Mouse (Mus musculus) cerebral cortex, adult 2 months (tissue): ENCODE measurements around the gene Nectin4.

Experiments
- WGBS: fragments of 180-500 bp; shearing (Covaris S2); methylation state at CpG from one replicate; pipeline ENCODE4 v1.1.7; 2018; 5-methylcytosine and 5-hydroxymethylcytosine counted together

Gene Nectin4

DNA sequence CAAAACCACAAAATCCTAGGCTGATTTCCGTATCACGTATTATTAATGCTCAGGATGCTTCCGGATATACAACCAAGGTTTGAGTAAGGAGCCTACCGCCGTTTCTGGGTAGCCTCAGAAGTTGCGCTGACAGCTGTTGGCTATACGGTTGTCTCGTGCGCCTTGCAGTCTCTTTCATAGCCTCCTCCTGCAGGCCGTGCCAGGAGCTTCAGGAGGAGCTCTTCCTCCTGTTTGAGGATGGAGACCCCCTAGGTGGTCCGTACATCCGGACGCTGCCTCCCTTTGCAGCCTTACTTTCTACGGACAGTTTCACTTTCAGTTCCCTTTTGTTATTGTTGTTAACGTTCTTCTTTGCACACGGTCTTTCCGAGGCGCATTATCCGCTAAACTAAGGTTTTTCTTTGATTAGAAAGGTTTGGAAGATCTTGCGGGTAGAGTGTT lies 42.1 kb downstream of the Nectin4 start:
- under 1% methylated on average over 20 of the region's 20 CpGs for WGBS

DNA sequence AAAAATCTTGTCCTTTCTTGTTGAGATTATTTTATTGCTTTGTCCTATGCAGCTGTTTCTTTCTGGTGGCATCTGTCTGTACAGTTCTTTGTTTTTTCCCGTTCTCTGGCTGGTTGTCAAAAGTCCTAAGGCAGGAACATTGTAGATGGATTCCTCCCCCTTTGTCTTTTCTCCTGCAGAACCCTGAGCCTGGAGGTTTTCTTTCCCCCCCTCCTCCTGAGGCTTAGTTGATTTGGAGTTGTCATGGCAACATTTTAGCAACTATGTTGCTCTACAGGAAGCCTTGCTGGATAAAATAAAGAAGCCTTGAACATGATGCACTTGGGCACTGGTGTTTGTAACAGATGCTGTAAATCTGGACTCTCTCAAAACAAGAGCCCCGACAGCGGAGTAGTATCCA lies 42.5 kb downstream of the Nectin4 start:
- 16% methylated on average over 3 of the region's 3 CpGs for WGBS

DNA sequence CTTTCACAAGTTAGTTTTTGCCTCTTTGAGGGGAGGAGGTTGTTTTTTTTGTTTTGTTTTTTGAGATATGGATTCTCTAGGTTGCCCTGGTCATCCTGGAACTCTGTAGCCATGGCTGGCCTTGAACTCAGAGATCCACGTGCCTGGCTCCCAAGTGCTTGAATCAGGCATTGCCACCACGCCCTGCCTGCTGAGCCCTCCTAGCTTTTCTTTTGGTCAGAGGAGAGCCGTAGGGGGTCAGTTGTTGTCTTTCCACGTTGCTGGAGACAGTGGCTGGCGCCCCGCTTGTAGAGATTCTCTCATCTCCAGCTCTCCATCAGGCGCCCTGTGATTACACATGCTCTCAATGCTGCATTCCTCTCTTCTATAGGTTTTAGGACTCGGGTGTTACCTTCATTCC lies 43.7 kb downstream of the Nectin4 start:
- 81% methylated on average over 8 of the region's 8 CpGs for WGBS

- WGBS, result 94% methylated on average over 5 of the region's 5 CpGs
Observed at GRCm38 (mm10) chr1:171418660-171419059, 48.8 kb downstream of the Nectin4 start, which contains the start of gene Tstd1. Gene Tstd1, plus strand, starts transcription at chr1:171418872.

- 55% methylated on average over 12 of the region's 12 CpGs for WGBS
Observed at GRCm38 (mm10) chr1:171419291-171419882, 49.5 kb downstream of the Nectin4 start.

DNA sequence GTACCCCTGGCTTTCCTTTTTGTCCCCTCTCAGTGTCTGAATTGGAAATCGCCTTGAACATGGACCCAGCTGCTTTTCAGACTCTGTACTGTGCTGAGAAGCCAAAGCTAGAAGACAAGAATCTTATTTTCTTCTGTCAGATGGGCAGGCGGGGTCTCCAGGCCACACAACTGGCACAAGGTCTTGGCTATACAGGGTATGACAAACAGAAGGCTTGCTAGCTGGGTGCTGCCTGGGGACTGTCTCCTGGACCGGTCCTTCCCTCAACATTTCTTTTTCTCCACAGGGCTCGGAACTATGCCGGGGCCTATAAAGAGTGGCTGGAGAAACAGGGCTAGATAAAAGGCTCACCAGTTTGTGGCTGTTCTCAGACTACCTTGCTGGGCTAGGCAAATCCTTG lies 50.0 kb downstream of the Nectin4 start:
- 82% methylated on average over 5 of the region's 5 CpGs for WGBS

- WGBS, result 91% methylated on average over 8 of the region's 8 CpGs
Observed at GRCm38 (mm10) chr1:171422504-171423095, 52.7 kb downstream of the Nectin4 start.

- 58% methylated on average over 5 of the region's 5 CpGs for WGBS
Observed at GRCm38 (mm10) chr1:171424638-171425037, 54.7 kb downstream of the Nectin4 start.

DNA sequence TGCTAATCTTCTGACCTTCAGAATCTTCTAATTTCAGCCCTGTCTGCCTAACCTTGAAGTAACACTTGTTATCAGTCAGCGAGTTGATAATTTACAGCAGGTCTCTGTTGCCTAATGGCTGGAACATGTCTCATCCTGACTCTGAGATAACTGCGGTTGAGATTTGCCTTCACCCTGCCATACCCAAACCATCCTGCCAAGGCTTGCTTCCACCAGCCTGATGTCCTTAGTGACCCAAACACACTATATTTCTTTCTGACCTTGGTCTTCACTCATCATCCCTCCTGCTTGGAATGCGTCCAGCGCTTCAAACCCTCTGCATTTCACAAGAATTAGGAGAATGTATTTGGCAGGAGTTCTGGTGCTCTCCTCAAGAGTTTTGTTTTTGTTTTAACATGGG lies 55.2 kb downstream of the Nectin4 start:
- 84% methylated on average over 4 of the region's 4 CpGs for WGBS

GRCm38 (mm10) chr1:171432158-171432557 lies 62.3 kb downstream of the Nectin4 start:
- WGBS, result 77% methylated on average over 5 of the region's 5 CpGs

GRCm38 (mm10) chr1:171435288-171435814 lies 65.5 kb downstream of the Nectin4 start:
- WGBS, result 80% methylated on average over 7 of the region's 7 CpGs

DNA sequence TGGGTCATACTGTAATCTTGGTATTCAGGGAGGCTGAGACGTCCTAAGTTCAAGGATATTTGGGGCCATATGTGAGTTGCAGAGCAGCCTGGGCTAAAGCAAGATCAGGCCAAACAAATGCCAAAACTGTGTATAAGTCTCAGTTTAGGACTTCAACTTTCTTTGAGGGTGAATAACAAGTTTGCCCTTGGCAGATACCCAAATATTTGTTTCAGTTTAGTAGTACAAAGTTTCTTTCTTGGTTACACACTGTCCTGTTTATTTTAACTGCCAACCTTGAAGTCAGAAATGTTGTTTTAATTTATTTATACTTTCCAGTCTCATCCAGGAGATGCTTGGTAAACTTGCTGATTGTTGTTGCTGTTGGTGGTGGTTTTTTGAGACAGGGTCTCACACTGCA lies 66.1 kb downstream of the Nectin4 start:
- 93% methylated on average over 1 of the region's 1 CpGs for WGBS

- 4% methylated on average over 46 of the region's 46 CpGs for WGBS
Observed at GRCm38 (mm10) chr1:171437264-171438013, 67.5 kb downstream of the Nectin4 start, which contains the start of gene F11r. Gene F11r, plus strand, starts transcription at chr1:171437535.
